In genomic region chr12:72086166-72086825, GRCm38 (mm10) we compare ENCODE assay signal across 8 mouse cellular contexts. TPM values are rescaled to one million over a fixed set of nuclear protein-coding genes. Genes with fewer than 3 reads are reported as not detected.
DNase-seq lines count a peak whose midpoint lies in the region; ATAC-seq and TF ChIP-seq lines count a peak whose summit lies in the region.

No protein-coding gene starts in this region.

- no peak for TF ChIP-seq POLR2A in kidney, adult 2 months (IDR thresholded peaks at IDR 0.05; ENCODE audit: low read depth, low read length)

- peak overlapping the region; percentile 81 for H3K9ac ChIP-seq in forebrain, embryonic 13.5 days
- peak overlapping the region; percentile 76 for H3K9ac ChIP-seq in limb, embryonic 15.5 days

- H3K4me3 ChIP-seq in kidney, adult 2 months (ENCODE audit: insufficient read depth, low read depth, low read length), result peak overlapping the region; percentile 70
- H3K4me3 ChIP-seq in forebrain, embryonic 13.5 days, result peak overlapping the region; percentile 57
- peak overlapping the region; percentile 80 for H3K4me3 ChIP-seq in limb, embryonic 15.5 days

- H3K4me1 ChIP-seq in kidney, adult 2 months (ENCODE audit: control insufficient read depth, insufficient read depth, low read length), result peaks cover 3% of the 10 kb centered on the region; the same call in 1 of the 2 replicates
- H3K4me1 ChIP-seq in forebrain, embryonic 13.5 days, result peaks cover 38% of the 10 kb centered on the region
- H3K4me1 ChIP-seq in limb, embryonic 15.5 days, result peaks cover 34% of the 10 kb centered on the region

- peak; percentile 4 for DNase-seq in kidney, adult 2 months
- no peak for DNase-seq in kidney, postnatal 14 days
- peak; percentile 22 for DNase-seq in thymus, postnatal 4 days
- DNase-seq in ovary, postnatal 14 days (ENCODE audit: low spot score), result no peak
- DNase-seq in yolk sac, embryonic 10.5 days (ENCODE audit: low spot score), result no peak

- 1% methylated on average over 18 of the region's 18 CpGs for WGBS in kidney, adult 2 months
- under 1% methylated on average over 18 of the region's 18 CpGs for WGBS in forebrain, embryonic 13.5 days
- WGBS in limb, embryonic 15.5 days, result under 1% methylated on average over 18 of the region's 18 CpGs

- H3K27ac ChIP-seq in kidney, adult 2 months (ENCODE audit: insufficient read depth, low read depth, low read length), result peak overlapping the region; percentile 77
- peak overlapping the region; percentile 94 for H3K27ac ChIP-seq in forebrain, embryonic 13.5 days
- peak overlapping the region; percentile 96 for H3K27ac ChIP-seq in limb, embryonic 15.5 days

- ATAC-seq in activated CD4-positive, CD25-positive, alpha-beta regulatory T cell, adult 4 months, result peak; percentile 1
- ATAC-seq in forebrain, embryonic 13.5 days, result no peak
- no peak for ATAC-seq in limb, embryonic 15.5 days (ENCODE audit: insufficient number of reproducible peaks, low FRiP score, low TSS enrichment, low read depth)

- peak overlapping the region; percentile 76 for H3K4me2 ChIP-seq in forebrain, embryonic 13.5 days
- peak overlapping the region; percentile 63 for H3K4me2 ChIP-seq in limb, embryonic 15.5 days

- TF ChIP-seq CTCF in kidney, adult 2 months (conservative IDR thresholded peaks at IDR 0.05; ENCODE audit: insufficient read depth, insufficient read length, low read depth, low read length), result no peak

- no peaks in the 10 kb centered on the region for H3K9me3 ChIP-seq in forebrain, embryonic 13.5 days (replicated peaks)
- H3K9me3 ChIP-seq in limb, embryonic 15.5 days, result no peaks in the 10 kb centered on the region

- H3K27me3 ChIP-seq in kidney, adult 2 months (replicated peaks; ENCODE audit: control insufficient read depth, insufficient read depth, low read length), result no peaks in the 10 kb centered on the region
- H3K27me3 ChIP-seq in forebrain, embryonic 13.5 days, result no peaks in the 10 kb centered on the region
- H3K27me3 ChIP-seq in limb, embryonic 15.5 days, result no peaks in the 10 kb centered on the region

- no peaks in the 10 kb centered on the region for H3K36me3 ChIP-seq in kidney, adult 2 months (ENCODE audit: control insufficient read depth, insufficient read depth, low read length)
- H3K36me3 ChIP-seq in forebrain, embryonic 13.5 days (ENCODE audit: poor library complexity, severe bottlenecking), result peaks cover 14% of the 10 kb centered on the region
- peaks cover 6% of the 10 kb centered on the region; the same call in 1 of the 2 replicates for H3K36me3 ChIP-seq in limb, embryonic 15.5 days

RNA-seq across cellular contexts. Expression of gene Jkamp, which starts 0.9 kb away (rescaled TPM):
- 104 and 114 TPM in 2 replicates for polyA plus RNA-seq in kidney, adult 2 months (2012; rRNA removed)
- 10 to 100 TPM; 31.8 to 32.2 TPM for polyA plus RNA-seq in activated CD4-positive, CD25-positive, alpha-beta regulatory T cell, adult 4 months (2017; shearing (Covaris generic))
- 112 and 116 TPM in 2 replicates for polyA plus RNA-seq in forebrain, embryonic 13.5 days (2015; fragmentation: Nextera tagmentation; extraction: Ambion mirVana)
- 74.5 and 74.7 TPM in 2 replicates for polyA plus RNA-seq in limb, embryonic 15.5 days (2015; fragmentation: Nextera tagmentation; extraction: Ambion mirVana)

RNA-seq across cellular contexts. Expression of gene L3hypdh, which starts 1.1 kb away (rescaled TPM):
- polyA plus RNA-seq in kidney, adult 2 months (2012; rRNA removed), result 35.4 and 49.9 TPM in 2 replicates
- polyA plus RNA-seq in activated CD4-positive, CD25-positive, alpha-beta regulatory T cell, adult 4 months (2017; shearing (Covaris generic)), result under 1 TPM; 0.25 to 0.40 TPM
- 6.9 and 7.7 TPM in 2 replicates for polyA plus RNA-seq in forebrain, embryonic 13.5 days (2015; fragmentation: Nextera tagmentation; extraction: Ambion mirVana)
- polyA plus RNA-seq in limb, embryonic 15.5 days (2015; fragmentation: Nextera tagmentation; extraction: Ambion mirVana), result 19.6 and 19.9 TPM in 2 replicates

RNA-seq across cellular contexts. Expression of gene Gpr135, which starts 15.4 kb away (rescaled TPM):
- polyA plus RNA-seq in kidney, adult 2 months (2012; rRNA removed), result 3.0 and 5.5 TPM in 2 replicates
- polyA plus RNA-seq in activated CD4-positive, CD25-positive, alpha-beta regulatory T cell, adult 4 months (2017; shearing (Covaris generic)), result not detected
- polyA plus RNA-seq in forebrain, embryonic 13.5 days (2015; fragmentation: Nextera tagmentation; extraction: Ambion mirVana), result 1.4 and 1.5 TPM in 2 replicates
- 0.76 and 0.87 TPM in 2 replicates for polyA plus RNA-seq in limb, embryonic 15.5 days (2015; fragmentation: Nextera tagmentation; extraction: Ambion mirVana)

Comparison
In these comparisons a context has a peak if more than half of its experiments do, and no peak if none do; other contexts are left out.
1. DNase-seq: peak in kidney, adult 2 months (single experiment) and thymus, postnatal 4 days (single experiment); none in kidney, postnatal 14 days (single experiment), ovary, postnatal 14 days (single experiment) and yolk sac, embryonic 10.5 days (single experiment).
2. Peak in every context shown above with its lines, with median percentiles within 50 percentile points of each other: H3K27ac ChIP-seq and H3K4me3 ChIP-seq.